Mouse (Mus musculus) left cerebral cortex, postnatal 4 days (tissue): ENCODE data around the gene Ddx50. TPM values are rescaled to one million over a fixed set of nuclear protein-coding genes. Genes with fewer than 3 reads are reported as not detected.
"Not testable (repeated sequence)": the region's sequence is repeated elsewhere in the genome, so short reads cannot be mapped to it uniquely, and the experiment has no call there.

Experiments
- DNase-seq: peaks from one replicate; pipeline ENCODE4 v3.0.0-alpha.2; 2022
- intact Hi-C: fragments of 180-260 bp; cut with DNase I; formaldehyde crosslinking; loops from one replicate; pipeline ENCODE4 v1.15.1; 2025
- total RNA-seq, 2 experiments: library from RNA; stranded (reverse); gene quantifications; 2 replicates each; pipeline ENCODE4 v1.2.3; 2021

The Ddx50 gene
- total RNA-seq, 2 experiments from 2014 or later: 84.2 to 91.9 TPM

- DNase-seq: peak; percentile 89
- intact Hi-C loops: no loop called here
Observed at GRCm38 (mm10) chr10:62602177-62603040, 48.6 kb downstream of the Ddx50 start, which contains the start of gene Ddx21. TSS of gene Ddx21 (minus strand) at chr10:62602281.

- DNase-seq: no peak
- intact Hi-C loops: no loop called here
Observed at GRCm38 (mm10) chr10:62601833-62602176, 49.2 kb downstream of the Ddx50 start.

- DNase-seq: no peak
- intact Hi-C loops: no loop called here
Observed at GRCm38 (mm10) chr10:62601053-62601791, 49.8 kb downstream of the Ddx50 start.

GRCm38 (mm10) chr10:62600056-62600455 lies 51.0 kb downstream of the Ddx50 start:
- intact Hi-C loops: no loop called here

GRCm38 (mm10) chr10:62599311-62599710 lies 51.7 kb downstream of the Ddx50 start:
- intact Hi-C loops: not testable (repeated sequence)

More at GRCm38 (mm10) chr10:62600056-62600455, 51.0 kb downstream of the Ddx50 start:
- DNase-seq: no peak

GRCm38 (mm10) chr10:62592496-62592895 lies 58.5 kb downstream of the Ddx50 start:
- intact Hi-C loops: no loop called here
- no peak for DNase-seq

More at GRCm38 (mm10) chr10:62599311-62599710, 51.7 kb downstream of the Ddx50 start:
- not testable (repeated sequence) for DNase-seq

- peak; percentile 87 for DNase-seq
- intact Hi-C loops: no loop called here
Observed at GRCm38 (mm10) chr10:62590200-62590599, 60.8 kb downstream of the Ddx50 start.

GRCm38 (mm10) chr10:62588616-62589015 lies 62.4 kb downstream of the Ddx50 start:
- no peak for DNase-seq
- intact Hi-C loops: no loop called here

GRCm38 (mm10) chr10:62583245-62583644 lies 67.8 kb downstream of the Ddx50 start:
- no peak for DNase-seq
- intact Hi-C loops: no loop called here

- no peak for DNase-seq
- intact Hi-C loops: no loop called here
Observed at GRCm38 (mm10) chr10:62582701-62583100, 68.3 kb downstream of the Ddx50 start.

GRCm38 (mm10) chr10:62582263-62582662 lies 68.8 kb downstream of the Ddx50 start:
- intact Hi-C loops: no loop called here
- DNase-seq: no peak

GRCm38 (mm10) chr10:62579129-62579528 lies 71.9 kb downstream of the Ddx50 start:
- DNase-seq, intact Hi-C loops: not testable (repeated sequence)

- DNase-seq: peak; percentile 97
Observed at GRCm38 (mm10) chr10:62578338-62579100, 72.5 kb downstream of the Ddx50 start, which contains the start of gene Kif1bp. TSS of gene Kif1bp (minus strand) at chr10:62578457.

GRCm38 (mm10) chr10:62577673-62578337 lies 73.2 kb downstream of the Ddx50 start:
- intact Hi-C loops: no loop called here
- DNase-seq: no peak

More at GRCm38 (mm10) chr10:62578338-62579100, 72.5 kb downstream of the Ddx50 start, which contains the start of gene Kif1bp:
- intact Hi-C loops: no loop called here

GRCm38 (mm10) chr10:62575001-62575400 lies 76.0 kb downstream of the Ddx50 start:
- intact Hi-C loops: no loop called here
- no peak for DNase-seq

GRCm38 (mm10) chr10:62570126-62570871 lies 80.7 kb downstream of the Ddx50 start:
- DNase-seq: no peak
- intact Hi-C loops: no loop called here

- no peak for DNase-seq
- intact Hi-C loops: no loop called here
Observed at GRCm38 (mm10) chr10:62568861-62569260, 82.2 kb downstream of the Ddx50 start.
